Mouse (Mus musculus) forebrain, embryonic 11.5 days (tissue): ENCODE measurements around the gene Btn2a2. TPM values are rescaled to one million over a fixed set of nuclear protein-coding genes. Genes with fewer than 3 reads are reported as not detected.

Experiments
- ATAC-seq: fragments of 200-750 bp; cut with Nextera tagmentation; replicated peaks from 2 replicates; pipeline ENCODE4 v1.8.0; 2017; ENCODE audit warnings: moderate TSS enrichment; ENCODE audit not compliant: low FRiP score
- DNase-seq: peaks from one replicate; pipeline ENCODE4 v3.0.0-alpha.2; 2017; ENCODE audit warnings: low spot score
- H3K27ac ChIP-seq: fragments of 300-500 bp; sonication (generic); 2 replicates; pipeline ENCODE4 v1.5.1; 2014; ENCODE audit warnings: low read depth, low read length
- H3K27me3 ChIP-seq: fragments of 300-500 bp; sonication (generic); 2 replicates; pipeline ENCODE4 v1.6.1; 2014; ENCODE audit warnings: mild to moderate bottlenecking, low read length, mixed read lengths; ENCODE audit not compliant: control insufficient read depth, insufficient read depth
- H3K36me3 ChIP-seq: fragments of 300-500 bp; sonication (generic); 2 replicates; pipeline ENCODE4 v1.6.1; 2014; ENCODE audit warnings: mild to moderate bottlenecking, low read length, moderate library complexity, mixed read lengths; ENCODE audit not compliant: control insufficient read depth, insufficient read depth
- H3K4me1 ChIP-seq: fragments of 300-500 bp; sonication (generic); replicated peaks from 2 replicates; pipeline ENCODE4 v1.6.1; 2014; ENCODE audit warnings: low read length, mixed read lengths; ENCODE audit not compliant: control insufficient read depth, insufficient read depth
- H3K4me2 ChIP-seq: fragments of 300-500 bp; sonication (generic); 2 replicates; pipeline ENCODE4 v1.6.1; 2014; ENCODE audit warnings: low read depth, mild to moderate bottlenecking, low read length, moderate library complexity, mixed read lengths; ENCODE audit not compliant: severe bottlenecking
- H3K4me3 ChIP-seq: fragments of 300-500 bp; sonication (generic); 2 replicates; pipeline ENCODE4 v1.5.1; 2014; ENCODE audit warnings: low read depth, low read length
- H3K9ac ChIP-seq: fragments of 300-500 bp; sonication (generic); 2 replicates; pipeline ENCODE4 v1.6.1; 2014; ENCODE audit warnings: low read length
- H3K9me3 ChIP-seq: fragments of 300-500 bp; sonication (generic); 2 replicates; pipeline ENCODE4 v1.6.1; 2016; ENCODE audit warnings: low read length, mixed read lengths; ENCODE audit not compliant: control insufficient read depth
- WGBS: fragments of 180-500 bp; shearing (Covaris S2); extraction: QIAGEN DNeasy Blood & Tissue Kit; methylation state at CpG from one replicate; pipeline ENCODE4 v1.1.7; 2014; 5-methylcytosine and 5-hydroxymethylcytosine counted together
- polyA plus RNA-seq: library from polyadenylated mRNA; unstranded; fragments of >200 nt; fragmentation: Nextera tagmentation; extraction: Ambion mirVana; gene quantifications from 2 replicates; pipeline ENCODE4 v1.2.1, GENCODE M21; 2014

Btn2a2 gene
- polyA plus RNA-seq, 1 experiment from 2014 or later = 0.59 TPM

GRCm38 (mm10) chr13:23503797-23504196, 15.1 kb upstream of the Btn2a2 start:
- Histone ChIP-seq H3K4me2 (peak overlapping the region; percentile 6; the same call in 1 of the 2 replicates), H3K36me3 (no peaks in the 10 kb centered on the region), H3K4me1 (peaks cover 6% of the 10 kb centered on the region; the same call in 1 of the 2 replicates), H3K4me3 (peak overlapping the region; percentile 5; the same call in 1 of the 2 replicates), H3K9ac (no peak overlapping the region), H3K27me3 (no peaks in the 10 kb centered on the region), H3K27ac (no peak overlapping the region), H3K9me3 (no peaks in the 10 kb centered on the region)
- DNase-seq (peak; percentile 72), ATAC-seq (no peak; the same call in 1 of the 2 replicates)
- WGBS = under 1% methylated on average over 9 of the region's 9 CpGs

GRCm38 (mm10) chr13:23502916-23503315, 14.3 kb upstream of the Btn2a2 start:
- 32% methylated on average over 4 of the region's 4 CpGs for WGBS
- Histone ChIP-seq H3K9me3 (no peaks in the 10 kb centered on the region), H3K36me3 (no peaks in the 10 kb centered on the region), H3K27me3 (no peaks in the 10 kb centered on the region), H3K4me1 (peaks cover 6% of the 10 kb centered on the region; the same call in 1 of the 2 replicates), H3K4me3 (no peak overlapping the region), H3K27ac (no peak overlapping the region), H3K4me2 (no peak overlapping the region), H3K9ac (no peak overlapping the region)
- DNase-seq (no peak), ATAC-seq (no peak)

GRCm38 (mm10) chr13:23502031-23502567, 13.4 kb upstream of the Btn2a2 start:
- no peaks in the 10 kb centered on the region for H3K36me3 ChIP-seq
- H3K27me3 ChIP-seq = no peaks in the 10 kb centered on the region
- peak overlapping the region; percentile 24 for H3K4me2 ChIP-seq
- no peaks in the 10 kb centered on the region for H3K9me3 ChIP-seq
- ATAC-seq (no peak), DNase-seq (no peak)
- H3K27ac ChIP-seq = no peak overlapping the region
- 28% methylated on average over 9 of the region's 9 CpGs for WGBS
- no peak overlapping the region for H3K9ac ChIP-seq
- peaks cover 6% of the 10 kb centered on the region; the same call in 1 of the 2 replicates for H3K4me1 ChIP-seq
- H3K4me3 ChIP-seq = peak overlapping the region; percentile 11; the same call in 1 of the 2 replicates

GRCm38 (mm10) chr13:23501511-23501910, 12.9 kb upstream of the Btn2a2 start:
- no peaks in the 10 kb centered on the region for H3K27me3 ChIP-seq
- no peak overlapping the region for H3K9ac ChIP-seq
- peak overlapping the region; percentile 24 for H3K4me2 ChIP-seq
- peaks cover 6% of the 10 kb centered on the region; the same call in 1 of the 2 replicates for H3K4me1 ChIP-seq
- H3K4me3 ChIP-seq = peak overlapping the region; percentile 11
- no peaks in the 10 kb centered on the region for H3K9me3 ChIP-seq
- no peak for DNase-seq
- 26% methylated on average over 5 of the region's 5 CpGs for WGBS
- ATAC-seq = no peak
- no peak overlapping the region for H3K27ac ChIP-seq
- no peaks in the 10 kb centered on the region for H3K36me3 ChIP-seq

GRCm38 (mm10) chr13:23500424-23501200, 12.0 kb upstream of the Btn2a2 start:
- Histone ChIP-seq H3K27ac (no peak overlapping the region), H3K27me3 (no peaks in the 10 kb centered on the region), H3K4me3 (no peak overlapping the region; the same call in 1 of the 2 replicates), H3K9ac (no peak overlapping the region), H3K4me1 (peaks cover 6% of the 10 kb centered on the region; the same call in 1 of the 2 replicates), H3K4me2 (peak overlapping the region; percentile 24; the same call in 1 of the 2 replicates), H3K9me3 (no peaks in the 10 kb centered on the region), H3K36me3 (no peaks in the 10 kb centered on the region)
- under 1% methylated on average over 17 of the region's 17 CpGs for WGBS
- ATAC-seq (peak; percentile 77), DNase-seq (peak; percentile 92)

- no peaks in the 10 kb centered on the region for H3K27me3 ChIP-seq
- H3K36me3 ChIP-seq = no peaks in the 10 kb centered on the region
- no peaks in the 10 kb centered on the region for H3K9me3 ChIP-seq
- no peak for ATAC-seq
- H3K9ac ChIP-seq = no peak overlapping the region
- H3K4me3 ChIP-seq = no peak overlapping the region
- peaks cover 3% of the 10 kb centered on the region; the same call in 1 of the 2 replicates for H3K4me1 ChIP-seq
- H3K4me2 ChIP-seq = no peak overlapping the region
- WGBS = 1% methylated on average over 7 of the region's 7 CpGs
- no peak overlapping the region for H3K27ac ChIP-seq
- no peak for DNase-seq
Measured at GRCm38 (mm10) chr13:23499943-23500342, 11.3 kb upstream of the Btn2a2 start.

GRCm38 (mm10) chr13:23498653-23499052, 10.0 kb upstream of the Btn2a2 start:
- DNase-seq (no peak), ATAC-seq (no peak)
- H3K4me2 ChIP-seq = peak overlapping the region; percentile 51
- WGBS = 3% methylated on average over 10 of the region's 10 CpGs
- no peak overlapping the region for H3K27ac ChIP-seq
- no peak overlapping the region for H3K9ac ChIP-seq
- no peaks in the 10 kb centered on the region for H3K9me3 ChIP-seq
- no peaks in the 10 kb centered on the region for H3K36me3 ChIP-seq
- H3K4me3 ChIP-seq = peak overlapping the region; percentile 24
- no peaks in the 10 kb centered on the region for H3K27me3 ChIP-seq
- peaks cover 3% of the 10 kb centered on the region; the same call in 1 of the 2 replicates for H3K4me1 ChIP-seq

- Histone ChIP-seq H3K4me1 (peaks cover 3% of the 10 kb centered on the region; the same call in 1 of the 2 replicates), H3K4me3 (peak overlapping the region; percentile 24), H3K9ac (no peak overlapping the region), H3K9me3 (no peaks in the 10 kb centered on the region), H3K27ac (no peak overlapping the region), H3K36me3 (no peaks in the 10 kb centered on the region), H3K27me3 (no peaks in the 10 kb centered on the region), H3K4me2 (peak overlapping the region; percentile 51)
- whole genome bisulfite sequencing = under 1% methylated on average over 19 of the region's 19 CpGs
- ATAC-seq = peak; percentile 25; the same call in 1 of the 2 replicates
- DNase-seq = peak; percentile 77
Measured at GRCm38 (mm10) chr13:23497656-23498321, 9.1 kb upstream of the Btn2a2 start.
